Mouse (Mus musculus) myocyte (in vitro differentiated cells): Measurements from ENCODE around the gene Stk39. TPM values are rescaled to one million over a fixed set of nuclear protein-coding genes. Genes with fewer than 3 reads are reported as not detected.

Experiments used
- H3K27me3 ChIP-seq: one replicate; pipeline ENCODE4 v1.6.1; 2011; ENCODE audit not compliant: control insufficient read depth, insufficient read depth, insufficient read length
- H3K36me3 ChIP-seq: one replicate; pipeline ENCODE4 v1.6.1; 2011; ENCODE audit not compliant: control insufficient read depth, insufficient read depth
- H3K4me2 ChIP-seq: one replicate; pipeline ENCODE4 v1.6.1; 2011; ENCODE audit warnings: low read depth, control low read depth
- H3K4me3 ChIP-seq: one replicate; pipeline ENCODE4 v1.5.1; 2011; ENCODE audit warnings: mild to moderate bottlenecking, control low read depth, moderate library complexity
- H3K79me2 ChIP-seq: one replicate; pipeline ENCODE4 v1.6.1; 2011; ENCODE audit not compliant: control insufficient read depth, insufficient read depth
- H3ac ChIP-seq: one replicate; pipeline ENCODE4 v1.6.1; 2011; ENCODE audit not compliant: control insufficient read depth, insufficient read length
- CEBPB ChIP-seq: IDR thresholded peaks from 2 replicates; pipeline ENCODE4 v1.6.1; 2011; ENCODE audit warnings: mild to moderate bottlenecking, moderate library complexity; ENCODE audit not compliant: poor library complexity, insufficient read depth, severe bottlenecking
- E2F4 ChIP-seq: IDR thresholded peaks from one replicate; pipeline ENCODE4 v1.6.1; 2011; ENCODE audit warnings: mild to moderate bottlenecking, control low read depth, moderate library complexity; ENCODE audit not compliant: insufficient read depth
- MAX ChIP-seq: IDR thresholded peaks from one replicate; pipeline ENCODE4 v1.6.1; 2011; ENCODE audit warnings: low read depth, mild to moderate bottlenecking, control low read depth
- MYOD1 ChIP-seq, 3 experiments: IDR thresholded peaks; one replicate each; pipeline ENCODE4 v1.6.1; 2011; ENCODE audit warnings: control low read depth in 2 of 3, low read depth in 2 of 3, mild to moderate bottlenecking in 2 of 3, moderate library complexity in 1 of 3; ENCODE audit not compliant: insufficient read length in 2 of 3, control insufficient read depth in 1 of 3
- MYOG ChIP-seq, 3 experiments: IDR thresholded peaks; one replicate each; pipeline ENCODE4 v1.6.1; 2011; ENCODE audit warnings: control low read depth in 2 of 3, low read depth in 2 of 3, mild to moderate bottlenecking in 2 of 3; ENCODE audit not compliant: insufficient read length in 2 of 3, control insufficient read depth in 1 of 3, insufficient read depth in 1 of 3
- POLR2A ChIP-seq: IDR thresholded peaks from one replicate; pipeline ENCODE4 v1.6.1; 2011; ENCODE audit warnings: low read depth, mild to moderate bottlenecking, control low read depth, moderate library complexity; ENCODE audit not compliant: insufficient read length
- POLR2AphosphoS2 ChIP-seq: IDR thresholded peaks from one replicate; pipeline ENCODE4 v1.6.1; 2011; ENCODE audit warnings: low read depth, control low read depth; ENCODE audit not compliant: insufficient read length
- REST ChIP-seq: IDR thresholded peaks from one replicate; pipeline ENCODE4 v1.6.1; 2011; ENCODE audit warnings: mild to moderate bottlenecking, control low read depth, moderate library complexity; ENCODE audit not compliant: insufficient read depth, insufficient read length
- SRF ChIP-seq: IDR thresholded peaks from one replicate; pipeline ENCODE4 v1.6.1; 2011; ENCODE audit warnings: low read depth; ENCODE audit not compliant: control insufficient read depth, insufficient read length
- TCF12 ChIP-seq: IDR thresholded peaks from one replicate; pipeline ENCODE4 v1.6.1; 2011; ENCODE audit warnings: mild to moderate bottlenecking, control low read depth; ENCODE audit not compliant: poor library complexity, insufficient read depth, severe bottlenecking
- TCF3 ChIP-seq: IDR thresholded peaks from one replicate; pipeline ENCODE4 v1.6.1; 2011; ENCODE audit warnings: low read depth, control low read depth; ENCODE audit not compliant: insufficient read length
- USF1 ChIP-seq: IDR thresholded peaks from one replicate; pipeline ENCODE4 v1.6.1; 2011; ENCODE audit warnings: low read depth, mild to moderate bottlenecking, control low read depth, moderate library complexity
- polyA plus RNA-seq: library from polyadenylated mRNA; unstranded; fragments of >200 nt; fragmentation: generic; extraction: Trizol; gene quantifications from one replicate; pipeline ENCODE4 v1.2.1, GENCODE M21; 2012; ENCODE audit warnings: missing spikeins

Stk39 gene
- polyA plus RNA-seq, 1 experiment, result 4.7 TPM

- TF ChIP-seq MYOG (IDR thresholded peaks at IDR 0.05; ENCODE audit: control insufficient read depth in 1 of 3, insufficient read depth in 1 of 3, insufficient read length in 2 of 3, low read depth in 2 of 3) (no peak), USF1 (no peak), TCF3 (no peak), CEBPB (no peak), REST (no peak), POLR2AphosphoS2 (no peak), SRF (no peak), E2F4 (no peak), POLR2A (no peak), TCF12 (no peak), MYOD1 (IDR thresholded peaks at IDR 0.05; ENCODE audit: control insufficient read depth in 1 of 3, insufficient read length in 2 of 3, low read depth in 2 of 3) (no peak), MAX (no peak)
- Histone ChIP-seq H3K4me3 (peak overlapping the region; percentile 28), H3ac (no peak overlapping the region), H3K36me3 (no peaks in the 10 kb centered on the region), H3K79me2 (no peaks in the 10 kb centered on the region), H3K27me3 (no peaks in the 10 kb centered on the region), H3K4me2 (peak overlapping the region; percentile 84)
Observed at GRCm38 (mm10) chr2:68472551-68472910, 463 bp upstream of the Stk39 start.

- Histone ChIP-seq H3K36me3 (no peaks in the 10 kb centered on the region), H3K79me2 (no peaks in the 10 kb centered on the region), H3K4me2 (peak overlapping the region; percentile 77), H3K4me3 (peak overlapping the region; percentile 28), H3K27me3 (no peaks in the 10 kb centered on the region), H3ac (peak overlapping the region; percentile 77)
- TF ChIP-seq MYOD1 (IDR thresholded peaks at IDR 0.05; ENCODE audit: control insufficient read depth in 1 of 3, insufficient read length in 2 of 3, low read depth in 2 of 3) (peak in 1 of 3 experiments; percentile 1), MYOG (IDR thresholded peaks at IDR 0.05; ENCODE audit: control insufficient read depth in 1 of 3, insufficient read depth in 1 of 3, insufficient read length in 2 of 3, low read depth in 2 of 3) (peak in 1 of 3 experiments; percentile 1), CEBPB (no peak)
Observed at GRCm38 (mm10) chr2:68470891-68471758, 943 bp downstream of the Stk39 start.

- Histone ChIP-seq H3ac (no peak overlapping the region), H3K79me2 (no peaks in the 10 kb centered on the region), H3K4me2 (no peak overlapping the region), H3K36me3 (no peaks in the 10 kb centered on the region), H3K27me3 (no peaks in the 10 kb centered on the region), H3K4me3 (no peak overlapping the region)
- TF ChIP-seq USF1 (no peak), MAX (no peak)
Observed at GRCm38 (mm10) chr2:68469491-68469890, 2.6 kb downstream of the Stk39 start.

GRCm38 (mm10) chr2:68468698-68469097 lies 3.4 kb downstream of the Stk39 start:
- no peak for TF ChIP-seq POLR2AphosphoS2
- TF ChIP-seq CEBPB, result no peak
- no peak for TF ChIP-seq SRF
- no peak for TF ChIP-seq MYOG (IDR thresholded peaks at IDR 0.05; ENCODE audit: control insufficient read depth in 1 of 3, insufficient read depth in 1 of 3, insufficient read length in 2 of 3, low read depth in 2 of 3)
- no peak for TF ChIP-seq MYOD1 (IDR thresholded peaks at IDR 0.05; ENCODE audit: control insufficient read depth in 1 of 3, insufficient read length in 2 of 3, low read depth in 2 of 3)
- no peak for TF ChIP-seq POLR2A
- TF ChIP-seq MAX, result no peak
- no peak for TF ChIP-seq TCF12
- no peak for TF ChIP-seq USF1
- no peak for TF ChIP-seq E2F4
- TF ChIP-seq TCF3, result no peak
- no peak for TF ChIP-seq REST
- Histone ChIP-seq H3ac (no peak overlapping the region), H3K4me2 (no peak overlapping the region), H3K36me3 (no peaks in the 10 kb centered on the region), H3K79me2 (no peaks in the 10 kb centered on the region), H3K4me3 (no peak overlapping the region), H3K27me3 (no peaks in the 10 kb centered on the region)

GRCm38 (mm10) chr2:68468259-68468658 lies 3.8 kb downstream of the Stk39 start:
- H3K79me2 ChIP-seq, result no peaks in the 10 kb centered on the region
- no peak overlapping the region for H3ac ChIP-seq
- no peak overlapping the region for H3K4me3 ChIP-seq
- no peaks in the 10 kb centered on the region for H3K27me3 ChIP-seq
- TF ChIP-seq SRF (no peak), USF1 (no peak), CEBPB (no peak), POLR2AphosphoS2 (no peak), E2F4 (no peak), MYOD1 (IDR thresholded peaks at IDR 0.05; ENCODE audit: control insufficient read depth in 1 of 3, insufficient read length in 2 of 3, low read depth in 2 of 3) (no peak), MAX (no peak), POLR2A (no peak), TCF3 (no peak), MYOG (IDR thresholded peaks at IDR 0.05; ENCODE audit: control insufficient read depth in 1 of 3, insufficient read depth in 1 of 3, insufficient read length in 2 of 3, low read depth in 2 of 3) (no peak), REST (no peak), TCF12 (no peak)
- H3K36me3 ChIP-seq, result no peaks in the 10 kb centered on the region
- no peak overlapping the region for H3K4me2 ChIP-seq
